Mouse (Mus musculus) lung, postnatal 0 days (tissue): Measurements from ENCODE around the gene Cadps. TPM values are rescaled to one million over a fixed set of nuclear protein-coding genes. Genes with fewer than 3 reads are reported as not detected.

Experiments used
- ATAC-seq: fragments of 200-750 bp; cut with Nextera tagmentation; 2 replicates; pipeline ENCODE4 v1.8.0; 2017; ENCODE audit warnings: moderate library complexity
- DNase-seq: peaks from one replicate; pipeline ENCODE4 v3.0.0-alpha.2; 2016; ENCODE audit warnings: low spot score
- H3K27ac ChIP-seq: fragments of 300-500 bp; sonication (generic); 2 replicates; pipeline ENCODE4 v1.5.1; 2014; ENCODE audit warnings: antibody characterized with exemption, mild to moderate bottlenecking, low read length, mixed read lengths
- H3K27me3 ChIP-seq: fragments of 300-500 bp; sonication (generic); replicated peaks from 2 replicates; pipeline ENCODE4 v1.6.1; 2014; ENCODE audit warnings: low read length, mixed read lengths; ENCODE audit not compliant: insufficient read depth
- H3K36me3 ChIP-seq: fragments of 300-500 bp; sonication (generic); 2 replicates; pipeline ENCODE4 v1.6.1; 2014; ENCODE audit warnings: low read length, mixed read lengths; ENCODE audit not compliant: insufficient read depth
- H3K4me1 ChIP-seq: fragments of 300-500 bp; sonication (generic); 2 replicates; pipeline ENCODE4 v1.6.1; 2014; ENCODE audit warnings: antibody characterized with exemption, low read depth, low read length, mixed read lengths; ENCODE audit not compliant: insufficient read depth
- H3K4me2 ChIP-seq: fragments of 300-500 bp; sonication (generic); replicated peaks from 2 replicates; pipeline ENCODE4 v1.6.1; 2014; ENCODE audit warnings: low read depth, mild to moderate bottlenecking, low read length, moderate library complexity, mixed read lengths
- H3K4me3 ChIP-seq: fragments of 300-500 bp; sonication (generic); 2 replicates; pipeline ENCODE4 v1.5.1; 2014; ENCODE audit warnings: low read depth, low read length
- H3K9ac ChIP-seq: fragments of 300-500 bp; sonication (generic); replicated peaks from 2 replicates; pipeline ENCODE4 v1.6.1; 2014; ENCODE audit warnings: low read depth, mild to moderate bottlenecking
- H3K9me3 ChIP-seq: fragments of 300-500 bp; sonication (generic); 2 replicates; pipeline ENCODE4 v1.6.1; 2016; ENCODE audit warnings: low read length, mixed read lengths
- CTCF ChIP-seq: IDR thresholded peaks from 2 replicates; pipeline ENCODE4 v1.5.1; 2016; ENCODE audit warnings: antibody characterized with exemption, mild to moderate bottlenecking
- EP300 ChIP-seq: IDR thresholded peaks from 2 replicates; pipeline ENCODE4 v1.6.1; 2016; ENCODE audit warnings: antibody characterized with exemption, mild to moderate bottlenecking, control low read depth
- WGBS: fragments of 180-500 bp; shearing (Covaris S2); extraction: QIAGEN DNeasy Blood & Tissue Kit; methylation state at CpG from one replicate; pipeline ENCODE4 v1.1.7; 2014; 5-methylcytosine and 5-hydroxymethylcytosine counted together
- polyA plus RNA-seq: library from polyadenylated mRNA; unstranded; fragments of >200 nt; fragmentation: Nextera tagmentation; extraction: Ambion mirVana; gene quantifications from 2 replicates; pipeline ENCODE4 v1.2.1, GENCODE M21; 2015

The Cadps gene
- polyA plus RNA-seq, 1 experiment from 2014 or later: 0.16 TPM

GRCm38 (mm10) chr14:12560233-12560577 is 262.7 kb downstream of the Cadps start:
- Histone ChIP-seq H3K4me1 (no peaks in the 10 kb centered on the region), H3K9me3 (no peaks in the 10 kb centered on the region), H3K27me3 (no peaks in the 10 kb centered on the region), H3K4me2 (no peak overlapping the region), H3K4me3 (no peak overlapping the region), H3K9ac (no peak overlapping the region), H3K36me3 (no peaks in the 10 kb centered on the region), H3K27ac (no peak overlapping the region)
- DNase-seq (no peak), ATAC-seq (no peak)
- 58% methylated on average over 1 of the region's 1 CpGs for WGBS
- TF ChIP-seq EP300 (no peak), CTCF (no peak)

DNA sequence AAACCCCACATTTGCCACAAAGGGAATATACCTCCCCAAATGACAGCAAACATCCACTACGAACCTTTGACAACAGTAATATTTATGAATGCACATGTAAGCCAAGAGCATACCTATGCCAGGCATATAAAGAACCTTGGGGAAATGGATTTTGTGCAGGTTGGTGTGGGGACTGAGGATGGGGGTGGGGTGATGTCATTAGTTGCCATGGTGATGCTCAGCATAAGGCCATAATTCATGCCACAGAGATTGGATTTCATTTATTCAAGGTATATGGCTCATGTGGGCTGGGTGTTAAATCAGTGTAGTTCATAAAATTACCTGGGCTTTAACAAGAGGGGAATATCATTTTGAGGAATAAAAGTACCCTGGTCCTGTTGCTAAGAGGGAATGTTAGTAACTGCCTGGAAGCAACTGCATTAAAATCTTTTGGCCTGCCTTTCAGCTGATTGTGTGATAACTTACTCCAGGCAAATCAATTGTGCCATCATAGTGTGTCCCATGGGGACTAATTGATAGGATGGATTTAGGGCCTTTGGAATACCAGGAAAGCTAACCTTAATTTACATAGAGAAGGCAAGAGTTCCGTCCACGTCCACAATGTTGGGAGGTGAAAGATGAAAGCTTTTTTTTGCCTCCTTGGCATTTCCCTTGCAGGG is 263.2 kb downstream of the Cadps start:
- no peak for ATAC-seq

GRCm38 (mm10) chr14:12558920-12559573 is 263.8 kb downstream of the Cadps start:
- H3K27me3 ChIP-seq: no peaks in the 10 kb centered on the region
- no peaks in the 10 kb centered on the region for H3K36me3 ChIP-seq
- WGBS: 57% methylated on average over 7 of the region's 7 CpGs
- no peak for DNase-seq
- H3K4me2 ChIP-seq: no peak overlapping the region
- H3K9ac ChIP-seq: no peak overlapping the region
- no peak overlapping the region for H3K27ac ChIP-seq
- ATAC-seq: no peak
- no peak overlapping the region for H3K4me3 ChIP-seq
- no peak for TF ChIP-seq CTCF
- no peak for TF ChIP-seq EP300
- H3K9me3 ChIP-seq: no peaks in the 10 kb centered on the region
- no peaks in the 10 kb centered on the region for H3K4me1 ChIP-seq

More for the DNA sequence above, 263.2 kb downstream of the Cadps start:
- no peak overlapping the region for H3K9ac ChIP-seq
- H3K9me3 ChIP-seq: no peaks in the 10 kb centered on the region
- WGBS: 65% methylated on average over 3 of the region's 3 CpGs
- H3K4me2 ChIP-seq: no peak overlapping the region
- no peak for DNase-seq
- no peak overlapping the region for H3K27ac ChIP-seq
- TF ChIP-seq EP300 (no peak), CTCF (no peak)
- no peaks in the 10 kb centered on the region for H3K27me3 ChIP-seq
- no peaks in the 10 kb centered on the region for H3K4me1 ChIP-seq
- no peaks in the 10 kb centered on the region for H3K36me3 ChIP-seq
- H3K4me3 ChIP-seq: no peak overlapping the region

DNA sequence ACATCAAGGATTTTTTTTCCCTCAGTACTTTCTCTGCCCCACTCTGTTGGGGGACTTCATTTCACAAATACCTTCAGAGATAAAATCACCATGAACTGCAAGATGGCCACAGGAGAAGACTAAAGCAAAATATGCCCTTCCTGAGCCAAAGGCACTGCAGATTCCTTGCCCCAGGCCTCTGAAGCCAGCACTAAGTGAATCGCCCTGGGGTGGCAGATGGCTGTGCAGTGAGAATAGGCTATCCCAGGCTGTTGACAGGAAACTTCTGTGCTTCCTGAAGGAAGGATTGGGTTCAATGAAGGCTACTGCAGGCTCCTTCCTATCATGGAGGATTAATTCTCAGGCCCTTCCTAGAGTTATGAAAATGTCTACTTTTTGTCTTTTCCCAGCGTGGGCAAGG is 268.4 kb downstream of the Cadps start:
- ATAC-seq (no peak), DNase-seq (no peak)
- no peak for TF ChIP-seq CTCF
- no peak for TF ChIP-seq EP300
- Histone ChIP-seq H3K4me1 (no peaks in the 10 kb centered on the region), H3K4me3 (no peak overlapping the region), H3K27me3 (no peaks in the 10 kb centered on the region), H3K36me3 (no peaks in the 10 kb centered on the region), H3K4me2 (no peak overlapping the region), H3K27ac (no peak overlapping the region), H3K9ac (no peak overlapping the region), H3K9me3 (no peaks in the 10 kb centered on the region)
- WGBS: 39% methylated on average over 2 of the region's 2 CpGs

DNA sequence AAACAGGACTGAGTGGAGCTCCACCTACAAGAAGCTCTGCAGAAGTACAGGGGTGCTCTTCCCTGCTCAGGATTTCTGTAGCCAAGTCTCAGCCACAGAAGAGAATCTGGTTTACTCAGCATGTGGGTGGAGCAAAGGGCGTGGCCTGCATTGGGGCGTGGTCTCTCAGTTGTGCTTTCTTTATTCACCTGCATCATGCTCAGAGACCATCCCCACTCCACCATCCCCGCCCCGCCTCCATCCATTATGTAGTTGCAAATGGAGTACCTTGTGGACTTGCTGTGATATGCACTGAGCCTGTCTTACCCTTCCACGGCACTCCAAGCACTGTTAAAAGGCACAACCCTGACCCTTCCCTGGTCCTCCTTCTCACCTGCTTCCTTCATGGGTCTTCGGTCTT is 271.5 kb downstream of the Cadps start:
- TF ChIP-seq CTCF: no peak
- TF ChIP-seq EP300: no peak
- ATAC-seq (no peak), DNase-seq (no peak)
- Histone ChIP-seq H3K27ac (no peak overlapping the region), H3K4me2 (no peak overlapping the region), H3K9me3 (no peaks in the 10 kb centered on the region), H3K4me1 (no peaks in the 10 kb centered on the region), H3K9ac (no peak overlapping the region), H3K27me3 (no peaks in the 10 kb centered on the region), H3K4me3 (no peak overlapping the region), H3K36me3 (no peaks in the 10 kb centered on the region)
- WGBS: 42% methylated on average over 6 of the region's 6 CpGs

GRCm38 (mm10) chr14:12550931-12551330 is 271.9 kb downstream of the Cadps start:
- no peaks in the 10 kb centered on the region for H3K9me3 ChIP-seq
- no peak overlapping the region for H3K4me2 ChIP-seq
- H3K4me1 ChIP-seq: no peaks in the 10 kb centered on the region
- H3K27ac ChIP-seq: no peak overlapping the region
- no peak for TF ChIP-seq EP300
- no peak for ATAC-seq
- no peaks in the 10 kb centered on the region for H3K27me3 ChIP-seq
- H3K36me3 ChIP-seq: no peaks in the 10 kb centered on the region
- no peak for DNase-seq
- H3K4me3 ChIP-seq: no peak overlapping the region
- WGBS: 38% methylated on average over 5 of the region's 5 CpGs
- no peak overlapping the region for H3K9ac ChIP-seq

- no peaks in the 10 kb centered on the region for H3K4me1 ChIP-seq
- no peak overlapping the region for H3K9ac ChIP-seq
- H3K9me3 ChIP-seq: no peaks in the 10 kb centered on the region
- no peak overlapping the region for H3K4me2 ChIP-seq
- DNase-seq: no peak
- H3K4me3 ChIP-seq: no peak overlapping the region
- H3K27me3 ChIP-seq: no peaks in the 10 kb centered on the region
- H3K27ac ChIP-seq: no peak overlapping the region
- no peaks in the 10 kb centered on the region for H3K36me3 ChIP-seq
- no peak for TF ChIP-seq EP300
- TF ChIP-seq CTCF: no peak
- ATAC-seq: no peak
Measured at GRCm38 (mm10) chr14:12549290-12549689, 273.6 kb downstream of the Cadps start.
